Mouse (Mus musculus) neural tube, embryonic 11.5 days (tissue): ENCODE measurements at regions not wholly inside any gene's neighbourhood (a gene's known extent, or its start where the extent isn't known, plus 50 kb on each side); places are given as distances from the start of the nearest gene placed in this dataset.
A peak's percentile ranks its signal among the peaks of the same experiment; 100 is the strongest.
"Not testable (repeated sequence)": the region's sequence is repeated elsewhere in the genome, so short reads cannot be mapped to it uniquely, and the experiment has no call there.

Source experiments
- ATAC-seq: fragments of 200-750 bp; cut with Nextera tagmentation; 2 replicates; pipeline ENCODE4 v1.8.0; 2017; ENCODE audit warnings: moderate number of reproducible peaks, mild to moderate bottlenecking, moderate TSS enrichment, moderate library complexity; ENCODE audit not compliant: insufficient read depth, low FRiP score, low TSS enrichment
- DNase-seq: peaks from one replicate; pipeline ENCODE4 v3.0.0-alpha.2; 2015; ENCODE audit warnings: low spot score
- H3K27ac ChIP-seq: fragments of 300-500 bp; sonication (generic); 2 replicates; pipeline ENCODE4 v1.5.1; 2014; ENCODE audit warnings: low read depth, mild to moderate bottlenecking, low read length
- H3K27me3 ChIP-seq: fragments of 300-500 bp; sonication (generic); 2 replicates; pipeline ENCODE4 v1.6.1; 2014; ENCODE audit warnings: mild to moderate bottlenecking, low read length, mixed read lengths; ENCODE audit not compliant: control insufficient read depth, insufficient read depth
- H3K36me3 ChIP-seq: fragments of 300-500 bp; sonication (generic); 2 replicates; pipeline ENCODE4 v1.6.1; 2014; ENCODE audit warnings: mild to moderate bottlenecking, low read length, moderate library complexity, mixed read lengths; ENCODE audit not compliant: control insufficient read depth, insufficient read depth
- H3K4me1 ChIP-seq: fragments of 300-500 bp; sonication (generic); 2 replicates; pipeline ENCODE4 v1.6.1; 2014; ENCODE audit warnings: low read length, mixed read lengths; ENCODE audit not compliant: control insufficient read depth, insufficient read depth
- H3K4me2 ChIP-seq: fragments of 300-500 bp; sonication (generic); 2 replicates; pipeline ENCODE4 v1.6.1; 2014; ENCODE audit warnings: low read depth, mild to moderate bottlenecking, moderate library complexity
- H3K4me3 ChIP-seq: fragments of 300-500 bp; sonication (generic); 2 replicates; pipeline ENCODE4 v1.5.1; 2014; ENCODE audit warnings: low read depth, low read length
- H3K9ac ChIP-seq: fragments of 300-500 bp; sonication (generic); 2 replicates; pipeline ENCODE4 v1.6.1; 2014; ENCODE audit warnings: mild to moderate bottlenecking, low read length
- H3K9me3 ChIP-seq: fragments of 300-500 bp; sonication (generic); 2 replicates; pipeline ENCODE4 v1.6.1; 2016; ENCODE audit warnings: low read length; ENCODE audit not compliant: control insufficient read depth
- WGBS: fragments of 180-500 bp; shearing (Covaris S2); extraction: QIAGEN DNeasy Blood & Tissue Kit; methylation state at CpG from one replicate; pipeline ENCODE4 v1.1.7; 2014; 5-methylcytosine and 5-hydroxymethylcytosine counted together

DNA sequence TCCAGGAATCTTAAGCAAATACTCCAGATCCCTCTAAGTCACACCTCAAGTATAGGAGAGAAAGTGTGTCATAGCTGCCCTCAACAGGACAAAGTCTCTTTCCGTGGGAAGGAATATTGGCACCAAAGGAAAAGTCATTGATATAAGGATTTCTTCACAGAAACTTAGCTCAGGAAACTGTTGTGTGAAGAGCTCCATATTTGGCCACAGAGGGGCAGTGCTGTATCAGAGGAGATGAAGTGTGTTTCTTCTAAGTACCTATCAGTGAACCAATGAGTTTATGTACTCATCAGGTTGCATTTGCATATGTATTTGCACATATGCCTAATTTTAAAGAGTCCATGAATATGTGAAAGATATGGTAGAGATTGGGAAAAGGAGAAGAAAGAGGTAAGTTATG lies 871.9 kb upstream of the Olfr1507 start:
- H3K4me1 ChIP-seq, H3K36me3 ChIP-seq, H3K9ac ChIP-seq, H3K27ac ChIP-seq, H3K9me3 ChIP-seq, DNase-seq, ATAC-seq, H3K4me2 ChIP-seq, H3K27me3 ChIP-seq, H3K4me3 ChIP-seq: not testable (repeated sequence)
- WGBS: 88% methylated on average over 1 of the region's 1 CpGs

- WGBS: 89% methylated on average over 5 of the region's 5 CpGs
- H3K27ac ChIP-seq, DNase-seq: not testable (repeated sequence)
Measured at GRCm38 (mm10) chr14:53363995-53364394, 868.4 kb upstream of the Olfr1507 start.

DNA sequence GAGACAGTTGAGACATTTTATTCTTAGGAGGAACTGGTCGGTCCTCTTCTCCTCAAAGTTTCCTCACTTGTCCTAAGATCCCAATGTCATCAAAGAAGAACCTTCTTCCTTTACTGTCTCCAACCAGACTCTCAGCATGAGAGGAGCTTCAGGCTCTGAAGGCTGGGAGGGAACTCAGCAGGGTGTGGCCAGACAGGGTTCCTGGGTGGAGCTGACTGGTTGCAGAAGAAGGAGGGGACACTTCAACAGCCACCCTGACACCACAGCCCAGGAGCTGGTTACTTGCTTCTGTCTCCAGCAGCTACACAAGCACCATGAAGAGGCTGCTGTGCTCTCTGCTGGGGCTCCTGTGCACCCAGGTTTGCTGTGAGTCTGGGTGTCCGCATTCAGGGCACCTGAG lies 866.5 kb upstream of the Olfr1507 start:
- not testable (repeated sequence) for H3K4me2 ChIP-seq, H3K27me3 ChIP-seq, H3K9me3 ChIP-seq, H3K36me3 ChIP-seq, H3K27ac ChIP-seq, DNase-seq, ATAC-seq, H3K4me3 ChIP-seq, H3K4me1 ChIP-seq, H3K9ac ChIP-seq
- 48% methylated on average over 2 of the region's 2 CpGs for WGBS

More at GRCm38 (mm10) chr14:53363995-53364394, 868.4 kb upstream of the Olfr1507 start:
- H3K9ac ChIP-seq, H3K27me3 ChIP-seq, H3K4me1 ChIP-seq, ATAC-seq, H3K4me2 ChIP-seq, H3K4me3 ChIP-seq, H3K36me3 ChIP-seq, H3K9me3 ChIP-seq: not testable (repeated sequence)

GRCm38 (mm10) chr14:53357498-53357897 lies 861.9 kb upstream of the Olfr1507 start:
- H3K27me3 ChIP-seq, H3K36me3 ChIP-seq, H3K9me3 ChIP-seq, H3K4me2 ChIP-seq, H3K4me3 ChIP-seq, H3K27ac ChIP-seq, DNase-seq, H3K9ac ChIP-seq, ATAC-seq, H3K4me1 ChIP-seq: not testable (repeated sequence)
- WGBS: 73% methylated on average over 1 of the region's 2 CpGs

DNA sequence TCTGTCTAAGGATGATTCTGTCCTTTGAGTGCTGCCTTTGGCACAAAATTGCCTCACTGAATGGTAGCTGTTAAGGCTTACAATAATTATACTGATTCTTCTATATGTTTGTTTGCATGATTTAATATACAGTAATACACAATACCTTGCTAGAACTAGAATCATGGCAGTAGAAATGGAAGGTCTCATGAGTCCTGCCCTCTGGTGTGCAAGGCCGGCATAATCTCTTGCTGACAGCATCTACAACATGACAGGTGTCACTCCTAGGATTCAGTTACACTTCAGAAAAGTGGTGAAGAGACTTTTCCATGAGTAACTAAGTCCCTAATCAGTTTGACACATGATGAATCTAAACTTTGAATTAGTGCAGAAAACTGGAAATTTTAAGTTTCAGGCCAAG lies 861.2 kb upstream of the Olfr1507 start:
- not testable (repeated sequence) for H3K9ac ChIP-seq, H3K27ac ChIP-seq, DNase-seq, H3K9me3 ChIP-seq, H3K27me3 ChIP-seq, H3K4me3 ChIP-seq, H3K36me3 ChIP-seq, ATAC-seq, H3K4me1 ChIP-seq, H3K4me2 ChIP-seq
- no CpG with 5 or more reads among the region's 1 CpGs for WGBS

- not testable (repeated sequence) for H3K27ac ChIP-seq, H3K4me2 ChIP-seq, H3K9ac ChIP-seq, H3K36me3 ChIP-seq, DNase-seq, ATAC-seq, H3K9me3 ChIP-seq, H3K27me3 ChIP-seq, H3K4me1 ChIP-seq, H3K4me3 ChIP-seq
- no CpG with 5 or more reads among the region's 3 CpGs for WGBS
Measured at GRCm38 (mm10) chr14:53351457-53351856, 855.9 kb upstream of the Olfr1507 start.

- 86% methylated on average over 1 of the region's 1 CpGs for WGBS
- H3K9ac ChIP-seq: not testable (repeated sequence)
Measured at GRCm38 (mm10) chr14:53350780-53351179, 855.2 kb upstream of the Olfr1507 start.

DNA sequence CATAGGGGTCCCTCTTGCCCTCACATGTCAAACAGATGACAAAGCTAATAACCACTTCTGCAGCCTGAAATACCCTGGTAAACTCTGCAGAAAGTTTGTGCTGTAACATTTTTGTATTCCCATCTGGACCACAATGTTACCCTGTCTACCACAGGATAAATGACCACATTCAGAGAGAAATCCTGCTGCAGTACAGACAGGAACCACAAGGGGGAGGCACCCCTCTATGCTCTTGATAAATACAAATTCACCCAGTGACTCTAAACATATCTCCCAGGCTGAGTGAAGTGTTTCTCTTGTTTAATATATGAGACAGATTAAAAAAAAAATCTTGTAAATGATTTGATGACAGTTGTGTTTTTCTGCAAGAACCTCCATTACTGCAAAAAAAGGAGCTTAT lies 853.6 kb upstream of the Olfr1507 start:
- not testable (repeated sequence) for H3K27ac ChIP-seq, H3K4me1 ChIP-seq, H3K36me3 ChIP-seq, H3K9me3 ChIP-seq, H3K27me3 ChIP-seq, H3K9ac ChIP-seq, H3K4me3 ChIP-seq, ATAC-seq, H3K4me2 ChIP-seq, DNase-seq

More at GRCm38 (mm10) chr14:53350780-53351179, 855.2 kb upstream of the Olfr1507 start:
- not testable (repeated sequence) for H3K27ac ChIP-seq, H3K9me3 ChIP-seq, H3K4me1 ChIP-seq, H3K36me3 ChIP-seq, H3K4me2 ChIP-seq, DNase-seq, H3K4me3 ChIP-seq, ATAC-seq, H3K27me3 ChIP-seq

DNA sequence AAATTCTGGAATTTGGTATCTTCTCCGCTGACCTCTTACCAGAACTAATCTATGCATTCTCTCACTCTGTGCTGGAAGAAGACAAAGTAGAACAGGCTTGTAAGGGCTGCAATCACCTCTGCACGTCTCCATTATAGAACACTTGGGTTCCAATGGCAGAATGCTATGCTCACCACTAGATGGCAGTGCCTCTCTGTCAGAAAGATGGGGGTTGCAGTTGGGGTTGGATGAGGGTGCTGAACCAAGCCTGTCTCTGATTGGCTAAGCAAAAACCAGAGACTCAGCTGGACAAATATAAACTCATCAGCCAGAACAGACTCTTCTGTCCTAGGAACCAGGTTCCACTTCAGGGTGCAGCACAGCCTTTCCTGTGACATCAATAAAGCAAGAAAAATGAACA lies 850.0 kb upstream of the Olfr1507 start:
- not testable (repeated sequence) for H3K9ac ChIP-seq, H3K36me3 ChIP-seq, H3K4me2 ChIP-seq, H3K27me3 ChIP-seq, H3K4me3 ChIP-seq, H3K9me3 ChIP-seq, H3K27ac ChIP-seq, DNase-seq, H3K4me1 ChIP-seq
- peak; percentile 45; the same call in 1 of the 2 replicates for ATAC-seq
- 53% methylated on average over 2 of the region's 2 CpGs for WGBS
